Mouse (Mus musculus): Measurements from ENCODE around the gene Atp6v1a. TPM values are rescaled to one million over a fixed set of nuclear protein-coding genes. Genes with fewer than 3 reads are reported as not detected.

The Atp6v1a gene
- total and polyA plus RNA-seq, 3 experiments, result 75.0 to 104 (median 78.5) TPM

DNA sequence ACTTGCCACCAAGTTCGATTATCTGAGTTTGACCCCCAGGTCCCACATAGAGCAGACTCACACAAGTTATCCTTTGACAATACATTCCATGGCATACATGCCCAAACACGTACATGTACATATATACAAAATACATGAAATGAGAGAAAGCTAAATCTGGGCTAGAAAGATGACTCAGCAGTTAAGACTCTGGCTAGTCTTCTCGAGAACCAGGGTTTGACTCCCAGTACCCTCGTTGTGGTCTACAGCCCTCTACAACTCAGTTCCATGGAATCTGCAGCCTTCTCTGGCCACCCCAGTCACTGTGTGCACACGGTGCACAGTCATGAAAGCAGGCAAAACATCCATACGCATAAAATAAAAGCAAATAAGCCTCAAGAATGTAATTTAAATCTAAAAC is 87.1 kb downstream of the Atp6v1a start:
- no peaks in the 10 kb centered on the region for H3K36me3 ChIP-seq (replicated peaks in 1 of 2; ENCODE audit: control insufficient read depth in 1 of 2, insufficient read depth in 1 of 2, low read length in 1 of 2)
- no peak overlapping the region for H3K27ac ChIP-seq (ENCODE audit: insufficient read depth, low read depth)
- no peaks in the 10 kb centered on the region for H3K9me3 ChIP-seq (replicated peaks; ENCODE audit: low read length)
- no peak overlapping the region for H3K9ac ChIP-seq (ENCODE audit: insufficient read depth, low read depth)
- no peaks in the 10 kb centered on the region for H3K79me2 ChIP-seq (replicated peaks; ENCODE audit: control insufficient read depth, extremely low read depth, insufficient read depth, poor library complexity, severe bottlenecking)
- DNase-seq (ENCODE audit: extremely low read depth), result no peak
- H3K4me1 ChIP-seq (ENCODE audit: control insufficient read depth in 1 of 2, insufficient read depth in 2 of 2), result peaks cover 4 to 5% of the 10 kb centered on the region in 2 experiments; a peak in 2 of 4 replicates
- TF ChIP-seq MAFK (IDR thresholded peaks at IDR 0.05; ENCODE audit: insufficient replicate concordance, low read length), result peak; percentile 79
- TF ChIP-seq BHLHE40 (IDR thresholded peaks at IDR 0.05; ENCODE audit: low read depth, low read length), result no peak
- no peak for TF ChIP-seq SIN3A (IDR thresholded peaks at IDR 0.05; ENCODE audit: low read length)
- H3K4me2 ChIP-seq (ENCODE audit: insufficient read depth, low read depth, poor library complexity, severe bottlenecking), result no peak overlapping the region
- in situ Hi-C loops (cut with MboI; ENCODE audit: low pct_ligation_motif_present, low pct_unique_long_range_greater_than_20kb, low sequenced_read_pairs) (no loop called here), dilution Hi-C loops (cut with MboI; ENCODE audit: extremely low pct_ligation_motif_present, extremely low pct_unique_long_range_greater_than_20kb, low sequenced_read_pairs) (no loop called here)
- no peaks in the 10 kb centered on the region for H3K27me3 ChIP-seq (replicated peaks)
- H3K4me3 ChIP-seq (replicated peaks in 1 of 3; ENCODE audit: low read depth in 2 of 3, low read length in 2 of 3, poor library complexity in 1 of 3), result no peak overlapping the region

DNA sequence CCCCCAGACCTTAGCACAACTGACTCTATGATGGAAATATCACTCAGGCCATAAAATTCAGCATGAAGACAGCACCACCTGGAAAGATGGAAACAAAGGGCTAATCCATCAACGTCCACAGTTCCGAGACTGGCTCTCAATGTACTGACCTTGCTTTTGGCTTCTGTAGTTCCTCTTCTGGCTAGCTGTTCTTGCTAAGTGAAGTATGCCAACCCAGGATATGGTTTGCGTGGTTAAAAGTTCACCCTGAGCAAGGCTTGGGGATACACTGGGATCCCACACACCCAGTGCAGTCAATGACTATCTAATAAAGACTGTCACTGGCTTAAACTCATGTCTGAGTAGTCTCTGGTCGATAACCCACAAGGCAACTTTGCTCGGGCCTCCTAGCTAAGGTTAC is 89.4 kb downstream of the Atp6v1a start:
- no peaks in the 10 kb centered on the region for H3K79me2 ChIP-seq (replicated peaks; ENCODE audit: control insufficient read depth, extremely low read depth, insufficient read depth, poor library complexity, severe bottlenecking)
- peaks cover 4 to 5% of the 10 kb centered on the region in 2 experiments; a peak in 2 of 4 replicates for H3K4me1 ChIP-seq (ENCODE audit: control insufficient read depth in 1 of 2, insufficient read depth in 2 of 2)
- dilution Hi-C loops (cut with MboI; ENCODE audit: extremely low pct_ligation_motif_present, extremely low pct_unique_long_range_greater_than_20kb, low sequenced_read_pairs), result no loop called here
- no peak for DNase-seq (ENCODE audit: extremely low read depth)
- TF ChIP-seq RAD21 (IDR thresholded peaks at IDR 0.05; ENCODE audit: low read depth, low read length), result no peak
- no peak for TF ChIP-seq USF1 (IDR thresholded peaks at IDR 0.05; ENCODE audit: low read depth, low read length)
- TF ChIP-seq JUND (conservative IDR thresholded peaks at IDR 0.05; ENCODE audit: low read depth, low read length), result no peak
- no peak for TF ChIP-seq POLR2A (IDR thresholded peaks at IDR 0.05; ENCODE audit: low read depth, low read length)
- TF ChIP-seq ZMIZ1 (IDR thresholded peaks at IDR 0.05; ENCODE audit: low read depth, low read length), result no peak
- in situ Hi-C loops (cut with MboI; ENCODE audit: low pct_ligation_motif_present, low pct_unique_long_range_greater_than_20kb, low sequenced_read_pairs), result no loop called here
- no peaks in the 10 kb centered on the region for H3K36me3 ChIP-seq (replicated peaks in 1 of 2; ENCODE audit: control insufficient read depth in 1 of 2, insufficient read depth in 1 of 2, low read length in 1 of 2)
- no peaks in the 10 kb centered on the region for H3K27me3 ChIP-seq (replicated peaks)
- H3K9ac ChIP-seq (ENCODE audit: insufficient read depth, low read depth), result no peak overlapping the region
- H3K27ac ChIP-seq (ENCODE audit: insufficient read depth, low read depth), result no peak overlapping the region
- no peak overlapping the region for H3K4me2 ChIP-seq (ENCODE audit: insufficient read depth, low read depth, poor library complexity, severe bottlenecking)
- H3K4me3 ChIP-seq (replicated peaks in 1 of 3; ENCODE audit: low read depth in 2 of 3, low read length in 2 of 3, poor library complexity in 1 of 3), result no peak overlapping the region
- peaks cover 2% of the 10 kb centered on the region for H3K9me3 ChIP-seq (replicated peaks; ENCODE audit: low read length)

DNA sequence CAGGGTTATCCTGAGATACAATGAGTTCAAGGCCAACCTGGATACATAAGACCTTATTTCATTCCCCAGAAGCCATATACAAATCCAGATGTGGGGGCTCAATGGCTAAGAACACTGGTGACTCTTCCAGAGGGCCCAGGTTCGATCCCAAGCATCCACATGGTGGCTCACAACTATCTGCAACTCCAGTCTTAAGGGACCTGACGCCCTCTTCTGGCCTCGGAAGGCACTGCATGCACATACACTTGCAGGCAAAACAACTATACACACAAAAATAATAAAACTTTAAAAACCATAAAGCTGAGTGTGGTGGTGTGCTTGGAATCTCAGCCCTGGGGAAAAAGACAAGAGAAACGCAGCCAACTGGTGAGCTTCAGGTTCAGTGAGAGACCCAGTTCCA is 100.4 kb downstream of the Atp6v1a start:
- in situ Hi-C loops (cut with MboI; ENCODE audit: low pct_ligation_motif_present, low pct_unique_long_range_greater_than_20kb, low sequenced_read_pairs) (no loop called here), dilution Hi-C loops (cut with MboI; ENCODE audit: extremely low pct_ligation_motif_present, extremely low pct_unique_long_range_greater_than_20kb, low sequenced_read_pairs) (no loop called here)
- Histone ChIP-seq H3K4me1 (ENCODE audit: control insufficient read depth in 1 of 2, insufficient read depth in 2 of 2) (peaks cover 4 to 10% of the 10 kb centered on the region in 2 experiments), H3K4me2 (ENCODE audit: insufficient read depth, low read depth, poor library complexity, severe bottlenecking) (no peak overlapping the region), H3K9ac (ENCODE audit: insufficient read depth, low read depth) (no peak overlapping the region), H3K9me3 (replicated peaks; ENCODE audit: low read length) (no peaks in the 10 kb centered on the region), H3K27ac (ENCODE audit: insufficient read depth, low read depth) (no peak overlapping the region), H3K4me3 (replicated peaks in 1 of 3; ENCODE audit: low read depth in 2 of 3, low read length in 2 of 3, poor library complexity in 1 of 3) (no peak overlapping the region), H3K27me3 (replicated peaks) (no peaks in the 10 kb centered on the region), H3K79me2 (replicated peaks; ENCODE audit: control insufficient read depth, extremely low read depth, insufficient read depth, poor library complexity, severe bottlenecking) (no peaks in the 10 kb centered on the region), H3K36me3 (replicated peaks in 1 of 2; ENCODE audit: control insufficient read depth in 1 of 2, insufficient read depth in 1 of 2, low read length in 1 of 2) (no peaks in the 10 kb centered on the region)
- no peak for TF ChIP-seq KAT2A (IDR thresholded peaks at IDR 0.05; ENCODE audit: insufficient replicate concordance, low read length)
- peak; percentile 43 to 55; a peak in 3 of 4 replicates for TF ChIP-seq CTCF (conservative IDR thresholded peaks at IDR 0.05 in 1 of 2, IDR thresholded peaks at IDR 0.05 in 1 of 2; ENCODE audit: low read depth in 2 of 2, low read length in 2 of 2)
- TF ChIP-seq RAD21 (IDR thresholded peaks at IDR 0.05; ENCODE audit: low read depth, low read length), result peak; percentile 18
- TF ChIP-seq MAX (IDR thresholded peaks at IDR 0.05; ENCODE audit: low read length), result no peak
- DNase-seq (ENCODE audit: extremely low read depth), result no peak

Other genes with a start within 250 kb of the Atp6v1a start
- gene Ccdc191, start 249.9 kb downstream of the Atp6v1a start, total RNA-seq (2012; rRNA removed), result 8.7 and 9.3 TPM in 2 replicates
- gene Ccdc191, start 249.9 kb downstream of the Atp6v1a start, total RNA-seq (2014; rRNA removed), result 9.6 and 45.7 TPM in 2 replicates
- 11.3 and 15.5 TPM in 2 replicates for gene Ccdc191, start 249.9 kb downstream of the Atp6v1a start, polyA plus RNA-seq (2012; ENCODE audit: insufficient read length, low read depth)
- gene Qtrt2, start 212.9 kb downstream of the Atp6v1a start, total RNA-seq (2012; rRNA removed), result 52.1 and 64.3 TPM in 2 replicates
- gene Qtrt2, start 212.9 kb downstream of the Atp6v1a start, total RNA-seq (2014; rRNA removed), result 94.1 and 108 TPM in 2 replicates
- gene Qtrt2, start 212.9 kb downstream of the Atp6v1a start, polyA plus RNA-seq (2012; ENCODE audit: insufficient read length, low read depth), result 60.0 and 71.6 TPM in 2 replicates
- 0.59 and 0.68 TPM in 2 replicates for gene Zdhhc23, start 159.9 kb downstream of the Atp6v1a start, total RNA-seq (2012; rRNA removed)
- gene Zdhhc23, start 159.9 kb downstream of the Atp6v1a start, total RNA-seq (2014; rRNA removed), result 0.07 and 0.20 TPM in 2 replicates
- 0.46 and 0.55 TPM in 2 replicates for gene Zdhhc23, start 159.9 kb downstream of the Atp6v1a start, polyA plus RNA-seq (2012; ENCODE audit: insufficient read length, low read depth)
- 1.5 and 1.9 TPM in 2 replicates for gene Gramd1c, start 76.4 kb downstream of the Atp6v1a start, total RNA-seq (2012; rRNA removed)
- 3.9 and 5.1 TPM in 2 replicates for gene Gramd1c, start 76.4 kb downstream of the Atp6v1a start, total RNA-seq (2014; rRNA removed)
- 3.1 and 3.5 TPM in 2 replicates for gene Gramd1c, start 76.4 kb downstream of the Atp6v1a start, polyA plus RNA-seq (2012; ENCODE audit: insufficient read length, low read depth)
- gene Naa50, start 125 bp upstream of the Atp6v1a start, total RNA-seq (2012; rRNA removed), result 40.1 and 57.5 TPM in 2 replicates
- 121 and 122 TPM in 2 replicates for gene Naa50, start 125 bp upstream of the Atp6v1a start, total RNA-seq (2014; rRNA removed)
- gene Naa50, start 125 bp upstream of the Atp6v1a start, polyA plus RNA-seq (2012; ENCODE audit: insufficient read length, low read depth), result 186 and 200 TPM in 2 replicates
- 4.8 and 5.2 TPM in 2 replicates for gene Usf3, start 33.5 kb upstream of the Atp6v1a start, total RNA-seq (2012; rRNA removed)
- 3.6 and 4.0 TPM in 2 replicates for gene Usf3, start 33.5 kb upstream of the Atp6v1a start, total RNA-seq (2014; rRNA removed)
- 5.0 and 8.5 TPM in 2 replicates for gene Usf3, start 33.5 kb upstream of the Atp6v1a start, polyA plus RNA-seq (2012; ENCODE audit: insufficient read length, low read depth)
- gene Sidt1, start 193.5 kb upstream of the Atp6v1a start, total RNA-seq (2012; rRNA removed), result not detected in 2 replicates
- gene Sidt1, start 193.5 kb upstream of the Atp6v1a start, total RNA-seq (2014; rRNA removed), result not detected in 2 replicates
- not detected in 2 replicates for gene Sidt1, start 193.5 kb upstream of the Atp6v1a start, polyA plus RNA-seq (2012; ENCODE audit: insufficient read length, low read depth)
- gene Spice1, start 207.4 kb upstream of the Atp6v1a start, total RNA-seq (2012; rRNA removed), result 10.5 and 15.7 TPM in 2 replicates
- 19.6 and 23.8 TPM in 2 replicates for gene Spice1, start 207.4 kb upstream of the Atp6v1a start, total RNA-seq (2014; rRNA removed)
- gene Spice1, start 207.4 kb upstream of the Atp6v1a start, polyA plus RNA-seq (2012; ENCODE audit: insufficient read length, low read depth), result 12.1 and 14.9 TPM in 2 replicates